Mouse (Mus musculus): ENCODE results near the gene Plxdc1. TPM values are rescaled to one million over a fixed set of nuclear protein-coding genes. Genes with fewer than 3 reads are reported as not detected.

Gene Plxdc1
- polyA plus RNA-seq, 1 experiment, result not detected

DNA sequence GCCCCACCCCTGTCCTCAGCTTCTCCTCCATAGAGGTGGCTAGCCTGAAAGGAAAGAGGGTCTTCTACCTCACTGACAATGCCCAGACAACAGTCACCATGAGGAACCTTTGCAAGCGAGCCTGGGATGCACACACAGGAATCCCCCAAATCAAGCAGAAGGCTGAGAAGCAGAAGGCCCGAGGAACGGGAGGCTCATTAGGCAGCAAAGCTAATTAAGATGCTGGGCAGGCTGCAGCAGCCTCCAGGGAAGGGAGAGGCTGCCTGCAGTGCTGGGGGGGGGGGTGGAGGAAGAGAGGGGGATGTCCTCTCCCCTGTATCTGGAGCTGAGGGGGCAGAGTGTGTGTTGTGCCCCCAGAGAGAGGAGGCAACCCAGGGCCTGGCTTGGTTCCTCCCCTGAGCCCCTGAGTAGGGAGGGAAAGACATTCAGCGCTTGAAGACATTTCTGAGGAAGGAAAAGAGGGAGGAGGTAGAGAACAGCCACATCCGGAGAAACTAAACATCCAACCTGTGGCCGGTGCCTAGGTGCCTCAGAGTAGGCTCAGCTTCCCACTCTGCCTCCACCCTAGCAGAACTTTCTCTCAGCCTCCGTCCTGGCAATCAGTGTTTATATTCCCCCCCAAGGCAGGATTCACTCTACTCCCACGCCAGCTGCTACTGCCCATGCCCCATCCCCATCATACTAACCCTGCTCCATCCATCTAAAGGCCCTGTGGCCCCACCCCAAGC lies 33.8 kb upstream of the Plxdc1 start:
- no peak for TF ChIP-seq POLR2A (IDR thresholded peaks at IDR 0.05; ENCODE audit: insufficient read depth, low read depth, low read length)
- TF ChIP-seq CTCF (IDR thresholded peaks at IDR 0.05; ENCODE audit: insufficient read depth, low read depth, low read length), result no peak
- H3K4me1 ChIP-seq (ENCODE audit: control insufficient read depth, insufficient read depth, low read length), result peaks cover 48% of the 10 kb centered on the region
- H3K4me3 ChIP-seq (ENCODE audit: insufficient read depth, low read depth, low read length), result peak overlapping the region; percentile 12
- 18% methylated on average over 8 of the region's 8 CpGs for WGBS
- peak overlapping the region; percentile 80 for H3K27ac ChIP-seq (ENCODE audit: insufficient read depth, low read depth, low read length)

DNA sequence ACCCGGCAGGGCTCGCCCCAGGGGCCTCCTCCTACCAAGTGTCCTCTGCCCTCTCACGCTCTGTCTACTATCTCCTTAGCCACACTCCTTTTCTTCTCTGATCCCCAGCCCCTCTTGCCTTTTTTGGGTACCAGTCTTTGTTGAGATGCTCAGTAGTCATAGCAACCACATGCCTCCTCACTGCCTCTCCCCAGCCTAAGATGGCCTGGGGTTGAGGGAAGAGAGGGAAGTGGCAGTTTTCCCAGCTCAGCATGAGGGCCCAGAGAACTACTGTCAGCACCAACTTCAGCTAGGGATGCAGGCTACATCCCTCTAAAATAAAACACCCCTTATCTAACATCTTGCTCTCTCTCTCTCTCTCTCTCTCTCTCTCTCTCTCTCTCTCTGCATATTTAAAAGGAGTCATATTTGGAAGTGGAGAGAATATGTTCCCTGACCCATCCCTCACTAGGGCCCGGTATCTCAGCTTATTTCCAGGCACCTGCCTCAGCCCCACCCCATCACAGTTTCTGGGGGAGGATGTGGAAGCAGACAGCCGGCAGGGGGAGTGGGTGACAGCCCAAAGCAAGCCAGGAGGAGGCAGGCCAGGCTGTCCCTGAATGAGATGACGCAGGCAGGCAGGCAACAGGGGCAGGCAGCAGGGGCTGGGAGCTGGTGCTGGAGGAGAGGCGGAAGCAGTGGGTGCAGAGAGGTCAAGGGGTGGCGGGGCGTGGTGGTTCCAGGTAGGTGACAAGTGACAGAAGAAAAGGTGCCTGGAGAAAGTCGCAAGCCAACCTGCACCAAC lies 32.8 kb upstream of the Plxdc1 start:
- Histone ChIP-seq H3K27ac (ENCODE audit: insufficient read depth, low read depth, low read length) (peak overlapping the region; percentile 80), H3K4me1 (ENCODE audit: control insufficient read depth, insufficient read depth, low read length) (peaks cover 48% of the 10 kb centered on the region)
- WGBS, result 25% methylated on average over 10 of the region's 10 CpGs

DNA sequence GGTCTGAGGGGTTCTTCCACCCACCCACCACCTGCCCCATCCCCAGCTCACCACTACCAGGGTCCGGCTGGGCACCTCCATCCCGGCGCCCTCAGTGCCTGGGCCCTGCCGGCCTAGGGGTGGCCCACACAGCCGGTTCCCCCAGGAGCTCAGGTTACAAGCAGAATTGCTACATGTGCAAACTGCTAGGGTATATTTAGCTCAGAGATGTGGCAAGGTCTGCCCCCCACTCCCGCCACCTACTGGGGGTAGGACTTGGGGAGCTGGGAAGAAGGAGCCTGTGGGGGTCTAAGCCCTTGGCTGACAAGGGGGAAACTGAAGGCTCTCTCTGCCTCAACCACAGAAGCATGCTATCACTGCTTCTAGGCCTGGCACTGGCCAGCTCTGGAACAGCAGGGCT lies 32.0 kb upstream of the Plxdc1 start:
- peak overlapping the region; percentile 20 for H3K4me3 ChIP-seq (ENCODE audit: insufficient read depth, low read depth, low read length)
- 44% methylated on average over 6 of the region's 6 CpGs for WGBS
- TF ChIP-seq POLR2A (IDR thresholded peaks at IDR 0.05; ENCODE audit: insufficient read depth, low read depth, low read length), result no peak
- no peak for TF ChIP-seq CTCF (IDR thresholded peaks at IDR 0.05; ENCODE audit: insufficient read depth, low read depth, low read length)
- peaks cover 48% of the 10 kb centered on the region for H3K4me1 ChIP-seq (ENCODE audit: control insufficient read depth, insufficient read depth, low read length)
- peak overlapping the region; percentile 96 for H3K27ac ChIP-seq (ENCODE audit: insufficient read depth, low read depth, low read length)

More for the DNA sequence above, 32.8 kb upstream of the Plxdc1 start:
- H3K4me3 ChIP-seq (ENCODE audit: insufficient read depth, low read depth, low read length), result peak overlapping the region; percentile 12
- TF ChIP-seq POLR2A (IDR thresholded peaks at IDR 0.05; ENCODE audit: insufficient read depth, low read depth, low read length) (no peak), CTCF (IDR thresholded peaks at IDR 0.05; ENCODE audit: insufficient read depth, low read depth, low read length) (no peak)

DNA sequence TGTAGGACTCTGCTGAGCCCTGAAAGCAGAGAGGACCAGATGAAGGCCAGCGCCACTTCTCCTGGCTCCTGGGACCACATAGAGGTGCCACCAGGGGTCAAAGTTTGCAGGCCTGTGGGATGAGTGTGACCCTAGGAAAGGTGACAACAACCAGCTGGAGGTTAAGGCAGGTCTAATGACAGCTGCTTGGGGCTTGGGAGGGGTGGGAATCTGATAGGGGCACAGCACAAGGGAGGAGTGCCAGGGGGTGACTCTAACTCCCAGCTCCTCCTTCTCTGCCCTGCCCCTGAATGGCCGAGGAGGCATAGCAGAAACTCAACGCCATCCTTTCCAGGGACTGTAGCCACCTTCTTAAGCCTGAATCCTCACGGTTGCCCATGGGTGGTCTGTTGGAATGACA lies 30.6 kb upstream of the Plxdc1 start:
- TF ChIP-seq POLR2A (IDR thresholded peaks at IDR 0.05; ENCODE audit: insufficient read depth, low read depth, low read length) (no peak), CTCF (IDR thresholded peaks at IDR 0.05; ENCODE audit: insufficient read depth, low read depth, low read length) (no peak)
- H3K27ac ChIP-seq (ENCODE audit: insufficient read depth, low read depth, low read length), result peak overlapping the region; percentile 96; the same call in 1 of the 2 replicates
- H3K4me1 ChIP-seq (ENCODE audit: control insufficient read depth, insufficient read depth, low read length), result peaks cover 52% of the 10 kb centered on the region
- WGBS, result 75% methylated on average over 4 of the region's 4 CpGs
- H3K4me3 ChIP-seq (ENCODE audit: insufficient read depth, low read depth, low read length), result no peak overlapping the region

DNA sequence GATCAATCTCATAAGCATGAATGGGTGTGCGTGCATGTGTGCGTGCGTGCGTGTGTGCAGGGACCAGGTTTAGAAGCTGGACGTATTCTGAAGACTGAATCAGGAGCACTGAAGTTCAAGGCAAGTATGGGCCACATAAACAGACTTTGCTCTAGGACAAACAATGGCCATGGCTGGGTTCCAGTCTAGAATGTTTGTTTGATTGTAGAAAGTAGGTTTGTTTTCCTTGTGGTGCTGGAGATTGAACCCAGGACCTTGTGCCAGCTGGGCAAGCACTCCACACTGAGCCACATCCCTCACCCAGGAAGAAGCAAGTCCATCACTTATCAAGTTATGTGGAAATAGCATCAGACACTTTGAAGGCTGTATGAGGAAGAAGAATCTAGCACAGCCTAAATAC lies 29.9 kb upstream of the Plxdc1 start:
- no peak overlapping the region for H3K4me3 ChIP-seq (ENCODE audit: insufficient read depth, low read depth, low read length)
- H3K27ac ChIP-seq (ENCODE audit: insufficient read depth, low read depth, low read length), result no peak overlapping the region
- H3K4me1 ChIP-seq (ENCODE audit: control insufficient read depth, insufficient read depth, low read length), result peaks cover 50% of the 10 kb centered on the region
- TF ChIP-seq CTCF (IDR thresholded peaks at IDR 0.05; ENCODE audit: insufficient read depth, low read depth, low read length), result no peak
- no peak for TF ChIP-seq POLR2A (IDR thresholded peaks at IDR 0.05; ENCODE audit: insufficient read depth, low read depth, low read length)
- WGBS, result 85% methylated on average over 5 of the region's 5 CpGs

DNA sequence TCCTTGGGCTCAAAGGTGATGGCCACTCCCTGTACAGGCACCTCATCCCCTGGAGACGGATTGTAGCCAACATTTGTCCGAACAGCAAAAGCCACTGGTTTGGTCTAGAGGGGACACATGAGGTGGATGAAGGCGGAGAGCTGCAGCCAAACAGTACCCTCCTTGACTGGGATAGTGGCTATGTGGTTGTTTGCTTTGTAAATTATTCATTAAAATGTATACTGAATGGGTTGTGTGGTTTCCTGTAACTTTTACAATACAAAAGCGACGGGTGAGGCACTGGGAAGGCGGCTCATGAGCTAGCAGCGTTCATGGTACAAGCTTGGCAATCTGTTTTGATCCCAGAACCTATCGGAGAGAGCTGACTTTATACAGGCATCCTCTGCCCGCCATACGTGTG lies 26.6 kb upstream of the Plxdc1 start:
- no peak overlapping the region for H3K4me3 ChIP-seq (ENCODE audit: insufficient read depth, low read depth, low read length)
- 79% methylated on average over 10 of the region's 10 CpGs for WGBS
- no peak for TF ChIP-seq POLR2A (IDR thresholded peaks at IDR 0.05; ENCODE audit: insufficient read depth, low read depth, low read length)
- TF ChIP-seq CTCF (IDR thresholded peaks at IDR 0.05; ENCODE audit: insufficient read depth, low read depth, low read length), result no peak
- no peak overlapping the region for H3K27ac ChIP-seq (ENCODE audit: insufficient read depth, low read depth, low read length)
- peaks cover 25% of the 10 kb centered on the region for H3K4me1 ChIP-seq (ENCODE audit: control insufficient read depth, insufficient read depth, low read length)

DNA sequence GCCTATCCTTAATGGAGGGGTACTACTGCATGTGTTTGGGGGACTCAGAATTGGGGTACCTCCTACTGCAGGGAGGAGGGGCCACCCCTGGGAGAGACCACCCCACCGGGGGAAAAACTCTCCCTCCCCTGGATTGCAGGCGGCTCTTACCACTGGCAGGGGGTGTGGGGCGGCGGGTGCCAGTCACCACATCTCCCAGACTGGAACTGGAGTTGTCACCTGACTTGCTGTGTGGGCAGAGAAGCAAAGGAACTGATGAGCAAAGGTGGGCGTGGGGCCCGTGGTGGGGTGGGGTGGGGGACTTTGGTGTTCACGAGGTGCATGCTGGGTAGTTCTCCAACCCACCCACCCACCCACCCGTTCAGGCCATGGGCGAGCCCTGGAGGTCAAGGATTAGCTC lies 25.5 kb upstream of the Plxdc1 start:
- Histone ChIP-seq H3K27ac (ENCODE audit: insufficient read depth, low read depth, low read length) (no peak overlapping the region), H3K4me1 (ENCODE audit: control insufficient read depth, insufficient read depth, low read length) (peaks cover 16% of the 10 kb centered on the region), H3K4me3 (ENCODE audit: insufficient read depth, low read depth, low read length) (no peak overlapping the region)
- no peak for TF ChIP-seq CTCF (IDR thresholded peaks at IDR 0.05; ENCODE audit: insufficient read depth, low read depth, low read length)
- no peak for TF ChIP-seq POLR2A (IDR thresholded peaks at IDR 0.05; ENCODE audit: insufficient read depth, low read depth, low read length)
- WGBS, result 69% methylated on average over 9 of the region's 9 CpGs

DNA sequence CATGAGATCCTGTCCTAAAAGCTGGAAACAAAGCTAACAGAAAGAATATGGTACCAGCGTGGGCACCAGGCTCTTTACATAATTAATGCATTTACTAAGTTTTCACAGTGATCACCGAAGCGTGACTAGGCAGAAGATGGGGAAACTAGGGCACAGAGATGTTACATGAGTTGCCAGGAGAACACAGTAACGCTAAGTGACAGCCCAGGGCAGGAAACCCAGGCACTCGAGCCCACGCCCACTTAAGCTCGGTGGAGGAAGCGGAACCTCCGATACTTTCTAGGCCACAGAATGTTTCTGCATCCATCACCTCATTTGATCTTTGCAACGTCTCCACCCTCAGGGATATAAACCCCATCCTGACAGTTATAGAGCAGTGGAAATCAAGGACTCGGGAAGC lies 21.8 kb upstream of the Plxdc1 start:
- no peak for TF ChIP-seq CTCF (IDR thresholded peaks at IDR 0.05; ENCODE audit: insufficient read depth, low read depth, low read length)
- no peak for TF ChIP-seq POLR2A (IDR thresholded peaks at IDR 0.05; ENCODE audit: insufficient read depth, low read depth, low read length)
- 51% methylated on average over 11 of the region's 11 CpGs for WGBS
- Histone ChIP-seq H3K4me3 (ENCODE audit: insufficient read depth, low read depth, low read length) (no peak overlapping the region), H3K27ac (ENCODE audit: insufficient read depth, low read depth, low read length) (no peak overlapping the region), H3K4me1 (ENCODE audit: control insufficient read depth, insufficient read depth, low read length) (peaks cover 35% of the 10 kb centered on the region)

DNA sequence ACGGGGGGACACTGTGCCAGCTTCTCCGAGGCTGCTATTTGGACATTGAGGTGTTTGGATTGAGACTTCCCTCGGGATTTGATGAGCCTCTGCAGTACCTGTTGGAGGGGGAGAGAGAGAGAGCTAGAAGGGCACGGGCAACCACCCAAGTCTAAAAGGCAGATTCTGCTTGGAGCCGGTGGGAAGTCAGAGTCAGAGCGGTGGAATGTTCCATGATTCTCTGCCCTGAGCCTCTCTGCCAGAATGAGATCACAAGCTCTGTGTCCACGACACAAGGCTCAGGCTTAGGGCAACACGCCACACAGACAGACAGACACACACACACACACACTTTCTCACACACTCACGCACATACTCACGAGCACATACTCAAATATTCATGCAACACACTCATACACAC lies 19.4 kb upstream of the Plxdc1 start:
- TF ChIP-seq CTCF (IDR thresholded peaks at IDR 0.05; ENCODE audit: insufficient read depth, low read depth, low read length) (no peak), POLR2A (IDR thresholded peaks at IDR 0.05; ENCODE audit: insufficient read depth, low read depth, low read length) (no peak)
- Histone ChIP-seq H3K4me3 (ENCODE audit: insufficient read depth, low read depth, low read length) (no peak overlapping the region), H3K4me1 (ENCODE audit: control insufficient read depth, insufficient read depth, low read length) (peaks cover 43% of the 10 kb centered on the region), H3K27ac (ENCODE audit: insufficient read depth, low read depth, low read length) (no peak overlapping the region)
- WGBS, result 77% methylated on average over 10 of the region's 10 CpGs
